Mouse (Mus musculus) embryo, embryonic 9.5 days (tissue): ENCODE results near the gene Dzank1.
A peak's percentile ranks its signal among the peaks of the same experiment; 100 is the strongest.

Source experiments
- DNase-seq: peaks from one replicate; pipeline ENCODE4 v3.0.0-alpha.2; 2017; ENCODE audit errors: extremely low spot score

Gene Dzank1

DNA sequence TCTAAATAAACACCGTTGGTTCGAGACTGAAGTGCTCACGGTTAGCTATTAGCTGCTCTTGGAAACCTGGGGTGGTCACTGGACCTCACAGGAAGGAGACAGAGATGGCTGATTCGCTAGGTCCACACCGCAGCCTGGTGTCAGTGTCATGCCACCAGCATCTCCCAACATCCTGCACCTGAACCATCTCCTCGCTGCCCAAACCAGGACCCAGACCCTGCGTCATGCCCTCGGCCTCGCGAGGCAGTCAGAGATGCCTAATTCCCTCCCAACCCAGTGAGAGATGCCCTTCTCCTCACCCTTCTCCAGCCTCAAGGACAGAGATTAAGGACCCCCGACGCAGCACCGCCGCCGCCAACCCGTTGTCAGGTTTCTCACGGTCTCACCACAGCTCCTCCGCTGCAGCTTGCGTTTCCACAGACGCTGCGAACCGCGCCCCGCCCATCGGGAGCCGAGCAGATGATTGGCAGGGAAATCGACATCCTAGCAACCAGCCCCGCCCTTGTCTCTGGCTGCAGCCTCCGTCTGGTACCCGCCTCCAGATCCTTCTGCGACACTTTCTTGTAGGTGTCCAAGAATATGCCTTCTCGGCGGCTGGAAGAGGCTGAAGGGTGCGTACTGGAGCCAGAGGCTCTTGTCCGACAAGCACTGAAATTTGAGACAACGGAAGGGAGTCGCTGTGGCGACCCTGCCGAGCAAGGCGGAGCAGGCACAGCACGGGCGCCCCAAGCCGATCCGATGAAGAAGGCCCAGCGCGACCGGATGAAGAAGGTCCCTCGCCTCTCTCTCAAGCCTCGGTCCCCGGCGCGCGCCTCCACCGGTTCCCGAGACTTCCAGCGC is at the start of gene Dzank1, which contains the start of gene Polr3f:
Gene Dzank1, minus strand, starts transcription at position 434 of the 840 bp plus-strand sequence.
Gene Polr3f, plus strand, starts transcription at position 738 of the 840 bp plus-strand sequence.
- DNase-seq = peak; percentile 95

- peak; percentile 93 for DNase-seq
These were observed 28.8 kb upstream of the Dzank1 start, which contains the start of gene Sec23b for GRCm38 (mm10) chr2:144555820-144556552. TSS of gene Sec23b (plus strand) at chr2:144556229.

DNA sequence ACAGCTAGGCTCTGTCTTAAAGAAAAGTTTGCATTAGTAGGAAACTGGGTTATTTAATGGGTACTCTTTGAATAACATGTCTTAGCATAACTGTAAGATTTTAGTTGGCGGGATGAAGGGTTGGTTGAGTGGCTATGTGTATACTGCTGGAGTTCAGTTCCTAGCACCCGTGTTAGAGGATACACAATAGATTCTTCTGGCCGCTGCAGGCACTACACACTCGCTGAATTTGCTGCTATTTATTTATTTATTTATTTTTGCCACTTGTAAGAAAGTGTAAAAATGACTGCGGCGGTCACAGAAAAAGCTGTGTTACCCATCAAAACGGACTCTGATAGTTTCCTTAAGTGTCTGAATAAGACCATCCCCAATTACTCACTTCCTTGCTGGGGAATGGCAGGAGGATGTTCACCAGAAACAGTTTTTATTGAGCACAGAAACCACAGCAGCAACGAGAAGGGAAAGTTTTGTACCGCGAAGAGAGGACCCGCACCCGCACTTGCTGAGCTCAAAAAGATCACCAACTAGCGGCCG is 28.1 kb upstream of the Dzank1 start:
- DNase-seq = no peak

- DNase-seq = no peak
These were observed 26.7 kb upstream of the Dzank1 start for GRCm38 (mm10) chr2:144553905-144554304.

GRCm38 (mm10) chr2:144550529-144550928 is 23.3 kb upstream of the Dzank1 start, which contains the start of gene Rbbp9:
TSS of gene Rbbp9 (minus strand) at chr2:144550869.
- peak; percentile 82 for DNase-seq

DNA sequence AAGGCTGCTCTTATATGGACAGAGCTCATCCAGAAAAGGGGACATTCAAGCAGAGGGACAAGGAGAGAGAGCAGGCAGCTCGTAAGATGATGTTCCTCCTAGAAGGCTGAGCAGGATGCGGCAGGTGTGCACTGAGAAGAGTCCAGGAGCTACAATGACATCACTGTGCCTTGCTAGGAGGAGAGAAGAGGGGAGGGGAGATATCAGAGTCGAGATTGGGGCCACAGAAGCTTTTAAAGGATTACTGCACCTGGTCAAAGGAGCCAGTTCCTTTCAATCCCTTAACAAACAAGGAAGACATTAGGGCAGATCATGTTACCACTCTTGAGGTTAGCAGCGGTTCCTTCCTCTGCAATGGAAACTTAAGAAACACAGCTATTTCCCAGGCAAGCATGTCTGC is 20.3 kb upstream of the Dzank1 start:
- no peak for DNase-seq

GRCm38 (mm10) chr2:144545481-144545880 is 18.3 kb upstream of the Dzank1 start:
- no peak for DNase-seq

DNA sequence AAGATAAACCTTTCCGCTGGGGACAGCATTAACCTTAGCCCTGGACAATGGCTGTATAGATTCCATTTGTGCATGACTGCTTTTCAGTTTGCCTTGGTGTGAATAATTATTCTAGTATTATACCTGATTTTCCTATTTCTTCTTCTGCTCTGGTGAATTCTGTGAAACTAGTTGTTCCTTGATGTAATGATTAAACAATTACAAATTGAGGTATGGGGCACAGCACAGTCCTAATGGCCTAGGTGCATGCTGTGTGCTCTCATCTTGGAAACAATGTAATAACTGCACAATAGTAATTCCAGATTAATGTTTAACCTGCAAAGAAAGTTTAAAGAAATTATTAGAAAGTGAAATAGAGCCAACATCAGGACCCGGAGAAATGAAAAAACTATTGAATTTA is 17.8 kb upstream of the Dzank1 start:
- DNase-seq = no peak

DNA sequence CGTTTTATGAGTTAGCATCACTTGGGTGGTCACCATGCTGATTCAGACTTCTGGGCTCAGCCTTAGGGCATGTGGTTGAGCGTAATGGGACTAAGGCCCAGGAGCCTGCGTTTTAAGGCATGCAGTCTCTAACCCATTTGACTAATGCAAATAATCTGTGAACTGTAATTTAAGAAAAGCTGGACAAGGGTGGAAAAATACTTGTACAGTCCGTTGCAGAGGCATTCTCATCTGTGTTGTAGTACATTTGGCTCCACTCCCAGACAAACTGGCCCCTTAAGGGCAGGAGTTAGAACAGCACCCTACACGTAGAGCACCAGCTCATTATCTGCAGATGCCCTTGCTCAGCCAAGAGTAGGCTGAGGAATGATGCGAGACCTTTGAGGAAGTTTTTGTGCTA is 17.4 kb upstream of the Dzank1 start:
- DNase-seq = no peak

DNA sequence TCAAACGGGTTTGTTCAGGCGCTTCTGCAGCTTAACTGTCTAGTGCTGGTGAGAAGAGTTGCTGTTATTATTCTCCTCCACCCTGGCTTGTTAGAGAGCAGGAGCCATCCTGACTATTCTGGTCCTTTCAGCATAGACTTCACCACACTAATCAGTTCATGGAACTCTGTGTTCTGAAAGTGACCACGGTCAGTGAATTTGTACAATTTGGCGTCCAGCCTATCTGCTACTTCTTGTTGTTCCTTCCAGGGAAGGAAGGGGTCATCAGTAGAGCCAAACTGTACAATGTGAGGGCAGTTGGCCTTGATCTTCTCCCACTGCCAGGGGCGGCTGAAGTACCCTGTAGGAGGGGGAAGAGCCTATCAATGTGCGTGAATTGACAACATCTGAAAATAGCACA is 16.5 kb upstream of the Dzank1 start:
- no peak for DNase-seq

DNA sequence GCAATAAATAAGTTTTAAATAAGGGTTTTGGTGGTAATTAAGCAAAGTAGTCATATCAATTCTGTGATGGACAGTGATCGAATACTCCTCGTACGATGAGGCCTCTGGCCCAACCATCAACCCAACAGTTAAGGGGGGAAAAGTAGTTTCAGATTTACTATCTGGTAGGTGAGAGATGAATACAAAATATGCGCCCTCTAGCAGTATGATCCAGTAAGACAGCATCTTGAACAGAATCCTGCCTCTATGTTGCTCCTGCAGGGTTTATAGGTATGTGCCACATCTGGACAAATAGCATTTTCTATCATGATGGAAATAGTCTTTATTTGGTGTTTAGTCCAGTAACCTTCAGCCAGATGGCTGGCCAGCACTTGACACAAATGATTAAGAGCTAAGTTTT is 14.0 kb upstream of the Dzank1 start:
- DNase-seq = no peak

- no peak for DNase-seq
These were observed 9.9 kb upstream of the Dzank1 start for GRCm38 (mm10) chr2:144537123-144537522.

DNA sequence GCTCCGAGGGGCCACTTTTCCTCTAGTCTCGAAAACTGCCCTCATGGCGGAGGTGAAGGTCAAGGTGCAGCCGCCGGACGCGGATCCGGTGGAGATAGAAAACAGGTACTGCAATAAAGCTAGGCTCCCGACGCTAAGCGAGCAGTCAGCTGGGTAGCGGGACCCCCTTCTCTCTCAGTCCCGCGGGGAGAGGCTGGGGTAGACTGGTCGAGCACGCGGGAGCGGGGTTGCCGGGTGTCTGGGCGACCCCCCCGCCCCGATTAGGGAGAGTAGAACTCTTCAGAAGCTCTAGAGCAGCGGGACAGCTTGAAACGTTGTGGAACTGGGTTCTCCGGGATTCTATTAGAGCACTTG is 584 bp upstream of the Dzank1 start:
- DNase-seq = no peak

DNA sequence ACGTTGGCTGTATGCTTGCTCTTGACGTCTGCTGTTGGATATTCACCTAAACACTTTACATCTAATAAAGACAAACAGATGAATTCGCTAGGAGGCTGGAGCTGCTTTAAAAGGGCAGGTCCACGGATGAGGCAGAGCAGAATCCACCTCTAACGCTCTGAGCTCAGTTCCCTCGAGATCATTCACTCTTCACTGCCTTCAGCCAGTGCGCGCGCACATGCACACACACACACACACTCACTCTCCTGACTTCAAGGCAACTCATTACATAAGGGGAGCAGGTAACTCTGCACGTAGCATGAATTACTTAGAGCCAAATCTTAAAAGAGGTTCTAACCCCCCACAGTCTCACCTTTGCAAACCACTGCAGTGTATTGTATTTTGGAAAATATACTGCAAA is 1.4 kb downstream of the Dzank1 start:
- DNase-seq = no peak

GRCm38 (mm10) chr2:144519772-144520171 is 7.4 kb downstream of the Dzank1 start:
- DNase-seq = no peak

DNA sequence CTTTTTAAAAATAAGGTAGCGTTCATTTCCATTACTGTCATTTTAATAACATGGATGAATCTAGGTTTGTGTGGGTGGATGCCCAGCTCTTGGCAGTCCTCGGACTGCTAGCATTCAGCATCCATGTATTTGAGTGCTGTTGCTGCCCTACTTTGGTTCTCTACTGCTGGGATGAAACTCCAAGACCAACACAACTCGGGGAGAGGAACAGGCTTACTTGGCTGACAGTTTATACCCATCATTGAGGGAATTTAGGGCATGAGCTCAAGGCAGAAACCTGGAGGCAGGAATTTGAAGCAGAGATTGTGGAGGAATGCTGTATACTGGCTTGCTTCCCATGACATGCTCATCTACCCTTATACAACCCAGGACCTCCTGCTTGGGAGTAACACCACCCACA is 12.6 kb downstream of the Dzank1 start:
- DNase-seq = no peak

DNA sequence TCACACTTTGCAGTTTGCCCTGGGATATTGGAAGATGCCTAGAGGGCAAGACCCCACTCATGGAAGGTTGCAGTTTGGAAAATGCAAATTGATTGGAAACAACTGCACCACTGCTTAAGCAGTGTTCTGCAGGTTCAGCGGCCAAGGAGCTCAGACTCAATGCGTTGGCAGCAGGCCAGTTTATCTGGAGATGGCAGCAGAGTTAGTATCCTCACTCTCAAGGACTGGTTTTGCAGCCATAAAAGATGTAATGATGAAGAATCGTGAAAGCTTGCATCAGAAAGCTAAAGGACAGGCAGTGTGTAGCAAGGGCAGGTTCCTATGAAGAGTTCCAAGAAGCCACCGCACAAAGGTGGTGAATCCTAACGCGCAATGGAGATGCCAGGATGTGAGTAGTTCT is 25.1 kb downstream of the Dzank1 start:
- no peak for DNase-seq

- DNase-seq = no peak
These were observed 37.9 kb downstream of the Dzank1 start for GRCm38 (mm10) chr2:144489342-144489741.

DNA sequence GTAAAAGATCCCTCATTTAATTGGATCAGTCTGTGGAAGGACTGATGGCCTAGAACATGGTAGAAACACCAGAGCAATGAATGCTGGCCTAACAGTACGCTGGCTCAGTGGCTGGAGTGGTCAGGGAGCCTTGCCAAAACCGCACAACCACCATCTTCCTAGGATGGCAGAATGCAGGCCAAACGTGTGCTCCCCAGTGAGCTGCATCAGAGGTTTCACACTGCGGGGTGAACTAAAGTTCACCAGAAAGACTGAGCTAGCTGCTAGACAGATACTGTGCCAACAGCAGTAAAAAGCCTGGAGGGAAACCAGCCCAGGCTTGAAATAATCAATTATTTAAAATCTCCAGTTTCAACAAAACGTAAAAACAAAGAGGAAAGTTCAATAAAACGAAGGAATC is 39.7 kb downstream of the Dzank1 start:
- no peak for DNase-seq

GRCm38 (mm10) chr2:144485439-144485838 is 41.8 kb downstream of the Dzank1 start:
- DNase-seq = no peak

- no peak for DNase-seq
These were observed 43.1 kb downstream of the Dzank1 start for GRCm38 (mm10) chr2:144484084-144484483.

- DNase-seq = no peak
These were observed 47.8 kb downstream of the Dzank1 start for GRCm38 (mm10) chr2:144479421-144479820.

DNA sequence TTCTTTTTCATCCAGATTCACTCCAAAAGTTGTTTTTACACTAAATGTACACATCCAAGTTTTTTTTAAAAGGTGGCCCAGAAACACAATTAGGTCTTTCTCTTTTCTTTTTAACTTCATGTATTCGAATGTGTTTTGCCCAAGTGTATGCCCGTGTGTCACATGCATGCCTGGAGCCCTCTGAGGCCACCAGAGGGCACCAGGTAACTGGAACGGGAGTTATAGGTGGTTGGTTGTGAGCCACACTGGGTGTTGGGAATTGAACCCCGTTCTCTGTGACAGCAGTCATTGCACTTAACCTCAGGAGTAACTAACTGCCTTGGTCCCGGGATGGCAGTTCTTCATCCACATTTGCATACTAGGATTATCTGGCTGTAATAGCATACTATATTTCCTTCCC is 60.0 kb downstream of the Dzank1 start:
- DNase-seq = no peak
